Mouse (Mus musculus) retina, postnatal 1 day (tissue): ENCODE data around the gene Hist1h4f.

Source experiments
- DNase-seq: peaks from one replicate; pipeline ENCODE4 v3.0.0-alpha.2; 2012

Hist1h4f gene

DNA sequence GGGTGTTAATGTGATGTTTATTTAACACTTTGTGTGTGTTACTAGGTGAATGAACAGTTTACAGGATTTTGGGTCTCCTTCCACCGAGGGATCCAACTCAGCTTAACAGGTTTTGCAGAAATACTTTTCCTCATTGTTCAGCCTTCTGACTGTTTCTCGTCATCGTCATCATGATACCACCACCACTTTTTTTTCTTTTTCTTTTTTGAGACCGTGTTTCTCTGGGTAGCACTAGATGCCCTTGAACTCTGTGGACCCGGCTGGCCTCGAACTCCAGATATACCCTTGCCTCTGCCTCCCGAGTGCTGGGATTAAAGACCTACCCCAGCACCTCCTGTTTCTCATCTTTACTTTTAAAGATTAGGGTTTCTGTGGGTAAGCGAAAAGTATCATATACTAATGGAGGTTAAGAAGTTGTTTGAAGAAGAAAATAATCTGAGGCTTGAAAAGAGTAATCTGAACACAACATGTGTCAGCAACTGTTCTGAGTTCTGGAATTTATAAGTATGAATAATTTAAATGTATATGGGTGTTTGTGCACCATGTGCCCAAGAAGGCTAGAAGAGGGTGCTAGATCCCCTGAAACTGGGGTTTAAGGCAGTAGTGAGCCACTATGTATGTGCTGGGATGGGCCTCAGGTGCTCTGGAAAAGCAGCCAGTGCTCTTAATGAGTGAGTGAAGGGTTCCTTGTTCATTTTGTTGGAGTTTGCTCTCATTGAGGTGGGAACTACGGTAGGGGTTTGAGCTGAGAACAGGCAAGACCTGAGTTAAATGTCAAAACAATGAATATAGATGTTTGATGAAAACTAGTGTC, 19.0 kb downstream of the Hist1h4f start:
- DNase-seq = no peak

- DNase-seq = peak; percentile 99
Measured at GRCm38 (mm10) chr13:23530901-23531875, 20.3 kb downstream of the Hist1h4f start, which contains the start of gene Hist1h4h. Hist1h4h (plus strand) TSS chr13:23531050.

GRCm38 (mm10) chr13:23530181-23530900, 21.1 kb downstream of the Hist1h4f start:
- peak; percentile 77 for DNase-seq

- DNase-seq = no peak
Measured at GRCm38 (mm10) chr13:23529480-23530165, 21.8 kb downstream of the Hist1h4f start.

DNA sequence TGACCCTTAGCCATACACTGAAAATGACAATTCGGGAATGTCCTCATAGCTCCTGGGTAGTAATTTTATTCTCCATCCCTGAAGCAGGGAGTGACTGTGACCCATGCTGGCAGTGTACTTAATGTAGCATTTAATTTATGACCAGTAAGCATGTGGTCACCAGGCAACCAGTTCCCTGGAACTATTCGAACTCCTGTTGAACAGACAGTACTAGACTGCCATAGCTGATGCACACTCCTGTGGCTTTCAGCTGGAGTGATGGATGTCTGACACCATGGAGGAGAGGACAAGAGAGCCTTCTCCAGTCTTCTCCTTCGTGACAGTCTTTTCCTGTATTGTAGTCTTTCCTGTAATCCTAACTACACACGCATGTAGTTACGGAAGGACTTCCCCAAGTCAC, 22.4 kb downstream of the Hist1h4f start:
- DNase-seq = no peak

DNA sequence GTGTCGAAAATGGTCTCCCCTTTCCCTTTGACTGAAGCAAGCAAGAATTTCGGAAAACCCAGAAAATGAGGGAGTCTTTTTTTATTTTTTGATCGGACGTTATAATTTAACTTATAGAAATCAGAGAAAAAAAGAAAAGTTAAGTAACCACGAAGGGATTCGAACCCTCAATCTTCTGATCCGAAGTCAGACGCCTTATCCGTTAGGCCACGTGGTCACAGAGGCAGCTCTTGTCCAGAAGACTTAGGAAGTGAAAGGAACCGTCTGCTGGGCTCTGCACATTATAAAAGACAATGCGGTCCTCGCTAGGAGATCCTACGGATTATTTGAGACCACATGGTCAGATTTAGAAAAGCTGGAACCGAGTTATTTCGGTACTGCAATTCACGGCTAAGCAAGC, 25.1 kb downstream of the Hist1h4f start:
- peak; percentile 96 for DNase-seq

GRCm38 (mm10) chr13:23525901-23526300, 25.5 kb downstream of the Hist1h4f start:
- no peak for DNase-seq

DNA sequence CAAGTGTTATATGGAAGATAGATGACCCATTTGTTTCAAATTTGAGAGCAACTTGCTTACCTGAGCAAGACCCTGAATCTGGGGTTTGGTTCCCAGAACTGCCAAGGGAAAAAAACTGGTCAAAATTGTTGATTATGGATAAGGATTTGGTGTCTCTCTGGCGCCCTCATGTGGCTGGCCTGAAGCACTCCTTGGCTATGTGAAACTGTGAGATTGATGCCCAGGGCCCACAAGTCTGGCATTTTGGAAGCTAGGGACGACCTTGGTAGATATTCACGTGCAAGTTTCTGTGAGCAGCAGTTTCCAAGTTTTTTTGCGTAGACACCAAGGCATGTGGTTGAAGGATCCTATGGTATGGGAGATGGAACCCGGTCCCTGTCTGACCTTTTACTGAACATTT, 26.8 kb downstream of the Hist1h4f start:
- DNase-seq = peak; percentile 87

GRCm38 (mm10) chr13:23523976-23524375, 27.5 kb downstream of the Hist1h4f start:
- no peak for DNase-seq

DNA sequence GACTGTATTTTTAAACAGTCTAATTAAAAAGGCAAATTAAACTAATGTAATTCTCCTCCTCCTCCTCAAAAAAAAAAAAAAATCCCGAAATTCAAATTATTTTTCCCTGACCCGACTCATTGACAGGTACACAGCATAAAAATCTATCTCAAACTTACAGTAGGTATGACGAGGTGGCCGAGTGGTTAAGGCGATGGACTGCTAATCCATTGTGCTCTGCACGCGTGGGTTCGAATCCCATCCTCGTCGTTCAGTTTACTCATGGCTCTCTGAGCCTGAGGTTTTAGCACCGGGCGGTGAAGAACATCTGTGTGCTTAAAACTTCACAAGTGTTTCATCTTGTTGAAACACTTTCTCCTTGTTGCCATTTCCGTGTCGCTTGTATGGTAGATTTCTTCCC, 29.7 kb downstream of the Hist1h4f start:
- peak; percentile 78 for DNase-seq

GRCm38 (mm10) chr13:23519416-23519815, 32.0 kb downstream of the Hist1h4f start:
- peak; percentile 88 for DNase-seq

DNA sequence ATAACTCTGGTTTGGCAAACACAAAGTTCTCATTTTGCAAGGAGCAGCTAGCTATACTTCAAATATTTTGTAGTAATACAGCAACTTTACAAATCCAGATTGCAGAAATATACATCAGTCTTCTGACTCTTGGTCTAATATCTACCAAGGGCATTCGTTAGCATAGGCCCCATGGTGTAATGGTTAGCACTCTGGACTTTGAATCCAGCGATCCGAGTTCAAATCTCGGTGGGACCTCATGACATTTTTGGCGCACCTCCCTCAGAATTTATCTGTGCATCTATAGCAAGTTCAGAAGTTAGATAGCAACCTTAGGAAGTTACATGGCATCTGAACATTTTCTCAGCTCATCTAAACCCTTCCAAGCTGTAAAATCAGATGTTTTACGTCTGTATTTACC, 32.6 kb downstream of the Hist1h4f start:
- DNase-seq = peak; percentile 88

GRCm38 (mm10) chr13:23518295-23518603, 33.2 kb downstream of the Hist1h4f start:
- DNase-seq = no peak

- peak; percentile 92 for DNase-seq
Measured at GRCm38 (mm10) chr13:23517603-23518294, 33.7 kb downstream of the Hist1h4f start.

- peak; percentile 89 for DNase-seq
Measured at GRCm38 (mm10) chr13:23516822-23517602, 34.4 kb downstream of the Hist1h4f start.

- DNase-seq = no peak
Measured at GRCm38 (mm10) chr13:23515826-23516620, 35.4 kb downstream of the Hist1h4f start.

DNA sequence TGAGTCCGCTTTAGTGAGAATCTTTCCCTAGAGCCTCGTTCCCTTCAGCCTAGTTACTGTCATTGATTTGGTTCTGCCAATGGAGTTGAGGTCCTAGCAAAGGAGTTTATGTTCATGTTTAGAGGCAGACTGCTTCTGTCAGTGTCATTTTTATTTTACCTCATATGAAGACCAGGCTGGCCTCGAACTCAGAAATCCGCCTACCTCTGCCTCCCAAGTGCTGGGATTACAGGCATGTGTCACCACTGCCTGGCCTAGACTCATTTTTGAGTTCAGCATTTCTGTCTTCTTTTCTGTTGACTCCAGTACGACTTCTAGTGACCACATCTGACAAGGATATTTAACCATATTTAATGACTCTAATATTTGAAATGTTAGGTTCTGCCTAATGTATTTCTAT, 36.2 kb downstream of the Hist1h4f start:
- DNase-seq = no peak

- no peak for DNase-seq
Measured at GRCm38 (mm10) chr13:23513517-23513916, 37.9 kb downstream of the Hist1h4f start.

- DNase-seq = no peak
Measured at GRCm38 (mm10) chr13:23510127-23510526, 41.3 kb downstream of the Hist1h4f start.
